Mouse (Mus musculus) naive thymus-derived CD4-positive, alpha-beta T cell, adult 5 months (primary cell): ENCODE data around the gene Myoz2. TPM values are rescaled to one million over a fixed set of nuclear protein-coding genes. Genes with fewer than 3 reads are reported as not detected.

ENCODE experiments used
- polyA plus RNA-seq: library from polyadenylated mRNA; unstranded; fragments of 100-300 nt; shearing (Covaris generic); gene quantifications from one replicate; pipeline ENCODE4 v1.2.1, GENCODE M21; 2017

The Myoz2 gene
- not detected for polyA plus RNA-seq

DNA sequence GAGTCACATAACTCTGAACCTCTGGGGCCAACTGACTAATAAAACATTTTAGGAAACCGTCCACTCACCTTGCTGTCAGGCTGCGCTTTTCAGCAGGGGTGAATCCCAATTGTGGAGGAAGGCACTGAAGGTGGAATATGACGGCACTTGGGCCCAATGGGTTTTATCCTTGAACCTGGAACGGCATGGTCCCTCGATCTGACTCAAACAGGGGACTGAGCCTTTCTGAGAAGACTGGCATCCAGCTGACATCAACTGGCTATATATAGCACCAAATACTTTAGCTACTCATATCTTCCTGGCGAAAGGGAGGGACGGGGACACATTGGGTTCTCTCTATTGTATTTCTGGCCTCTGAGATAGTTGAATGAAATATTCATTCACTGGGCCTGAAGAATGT is at the start of gene Myoz2:
Gene Myoz2, minus strand, starts transcription at position 264 of the 400 bp plus-strand sequence.

DNA sequence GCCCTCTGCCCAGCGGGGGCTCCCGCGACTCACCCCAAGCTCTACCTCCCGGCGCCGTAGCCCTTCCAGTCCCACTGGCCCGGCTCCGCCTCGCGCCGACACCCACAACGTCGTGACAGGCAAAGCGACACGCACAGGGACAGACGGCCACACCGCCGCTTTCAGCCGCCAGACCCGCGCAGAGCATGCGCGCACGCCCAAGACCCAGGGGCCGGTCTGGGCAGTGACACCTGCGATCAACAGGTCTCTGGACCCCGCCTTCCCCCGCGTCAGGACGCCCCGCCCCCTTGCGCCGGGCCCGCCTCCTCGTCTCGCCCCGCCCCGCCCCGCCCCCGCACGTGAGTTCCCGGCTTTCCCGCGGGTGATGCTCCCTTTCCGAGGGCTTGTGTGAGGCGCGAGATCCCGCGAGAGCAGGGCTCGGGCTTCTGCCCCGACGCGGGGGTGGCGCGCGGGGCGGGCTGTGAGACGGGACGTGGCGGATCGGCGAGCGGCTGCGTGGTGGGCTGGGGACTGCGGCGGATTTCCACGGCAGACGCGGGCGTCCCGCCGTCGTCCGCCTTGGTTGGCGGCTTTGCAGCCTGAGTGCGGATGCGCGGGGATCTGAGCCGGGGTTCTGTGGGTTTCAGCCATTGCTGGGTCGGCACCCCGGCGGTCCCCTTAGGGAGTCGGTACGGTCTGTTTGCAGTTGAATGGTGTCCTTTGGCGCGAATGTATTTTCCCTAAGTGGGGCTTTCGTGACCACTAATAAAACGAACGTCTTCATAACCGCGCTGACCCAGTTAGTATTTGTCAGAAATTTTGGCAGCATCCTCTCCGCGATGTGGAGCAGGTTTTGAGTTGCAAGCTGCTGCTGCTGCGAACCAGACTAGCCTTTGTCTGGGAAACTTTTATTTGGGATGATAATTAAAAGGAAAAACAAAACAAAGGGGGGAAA is 50.3 kb downstream of the Myoz2 start, which contains the start of gene Usp53:
Gene Usp53, minus strand, starts transcription at position 262 of the 934 bp plus-strand sequence.

Other genes with a start within 250 kb of the Myoz2 start
- not detected for gene Fabp2, start 139.9 kb downstream of the Myoz2 start, polyA plus RNA-seq
- not detected for gene Gm10959, start 115.7 kb downstream of the Myoz2 start, polyA plus RNA-seq
- 55.3 TPM for gene 1810037I17Rik, start 110.8 kb downstream of the Myoz2 start, polyA plus RNA-seq
- gene Usp53, start 50.5 kb downstream of the Myoz2 start, polyA plus RNA-seq, result 50.6 TPM
- gene Synpo2, start 201.1 kb upstream of the Myoz2 start, polyA plus RNA-seq, result not detected
- 20.0 TPM for gene Sec24d, start 232.4 kb upstream of the Myoz2 start, polyA plus RNA-seq